ENCODE assay signal across 27 mouse cellular contexts in genomic region chr10:95211660-95212059, GRCm38 (mm10).
"Had no signal": no experiment of that assay in that cellular context is flagged by ENCODE, and none has a peak within 500 bp of the region (broad histone marks: within the 10 kb centered on the region; RNA-seq: fewer than 3 reads in every experiment).

No protein-coding gene starts in this region.

- H3K9me3 ChIP-seq: embryonic facial prominence, embryonic 12.5 days; embryonic facial prominence, embryonic 15.5 days; forebrain, embryonic 10.5 days; forebrain, embryonic 12.5 days; forebrain, embryonic 13.5 days; forebrain, embryonic 15.5 days; heart, embryonic 10.5 days had no signal

- H3K27me3 ChIP-seq: embryonic facial prominence, embryonic 12.5 days; embryonic facial prominence, embryonic 15.5 days; forebrain, embryonic 12.5 days; forebrain, embryonic 13.5 days; forebrain, embryonic 15.5 days had no signal

- DNase-seq: cerebellum, adult 9-10 months; cerebellum, adult 9-11 months; cerebellum, postnatal 10 days; cerebellum, postnatal 14 days; cerebellum, postnatal 25 days; cerebellum, postnatal 36 days; embryo, embryonic 11 days; forebrain, postnatal 0 days; gastrocnemius, adult 2 months; gastrocnemius, postnatal 10 days; gastrocnemius, postnatal 14 days; gastrocnemius, postnatal 25 days; gastrocnemius, postnatal 36 days; heart, adult 11 months; heart, adult 18-20 months; heart, adult 2 months had no signal

- H3K36me3 ChIP-seq: embryonic facial prominence, embryonic 12.5 days; embryonic facial prominence, embryonic 15.5 days; forebrain, embryonic 10.5 days; forebrain, embryonic 12.5 days; forebrain, embryonic 15.5 days; heart, embryonic 10.5 days had no signal

- H3K4me2 ChIP-seq: embryonic facial prominence, embryonic 12.5 days; embryonic facial prominence, embryonic 15.5 days; forebrain, embryonic 12.5 days; forebrain, embryonic 13.5 days; forebrain, embryonic 15.5 days; heart, embryonic 11.5 days had no signal

- H3K9ac ChIP-seq: embryonic facial prominence, embryonic 12.5 days; embryonic facial prominence, embryonic 15.5 days; forebrain, embryonic 12.5 days; forebrain, embryonic 13.5 days; forebrain, embryonic 15.5 days; forebrain, postnatal 0 days had no signal

- H3K4me1 ChIP-seq: forebrain, embryonic 10.5 days; forebrain, embryonic 12.5 days; forebrain, embryonic 13.5 days had no signal

- ATAC-seq: forebrain, embryonic 13.5 days; forebrain, embryonic 14.5 days; forebrain, embryonic 15.5 days; forebrain, embryonic 16.5 days; forebrain, postnatal 0 days had no signal

- H3K4me3 ChIP-seq: embryonic facial prominence, embryonic 12.5 days; embryonic facial prominence, embryonic 15.5 days; erythroblast, embryonic 14.5 days; forebrain, embryonic 10.5 days; forebrain, embryonic 12.5 days; forebrain, embryonic 13.5 days; forebrain, embryonic 15.5 days; gastrocnemius, adult 2 months; heart, adult 2 months; heart, embryonic 10.5 days had no signal

- H3K27ac ChIP-seq: embryonic facial prominence, embryonic 12.5 days; embryonic facial prominence, embryonic 15.5 days; forebrain, embryonic 10.5 days; forebrain, embryonic 12.5 days; forebrain, embryonic 13.5 days; forebrain, embryonic 15.5 days; heart, adult 2 months; heart, embryonic 10.5 days had no signal
